Mouse (Mus musculus) midbrain, embryonic 10.5 days (tissue): Measurements from ENCODE around the gene Gpx3. TPM values are rescaled to one million over a fixed set of nuclear protein-coding genes. Genes with fewer than 3 reads are reported as not detected.
"Not testable (repeated sequence)": the region's sequence is repeated elsewhere in the genome, so short reads cannot be mapped to it uniquely, and the experiment has no call there.

ENCODE experiments used
- DNase-seq: peaks from one replicate; pipeline ENCODE4 v3.0.0-alpha.2; 2017; ENCODE audit warnings: low spot score
- H3K27ac ChIP-seq: fragments of 300-500 bp; sonication (generic); replicated peaks from 2 replicates; pipeline ENCODE4 v1.5.1; 2016; ENCODE audit warnings: mild to moderate bottlenecking
- H3K27me3 ChIP-seq: fragments of 300-500 bp; sonication (generic); 2 replicates; pipeline ENCODE4 v1.6.1; 2016; ENCODE audit warnings: low read depth, mild to moderate bottlenecking; ENCODE audit not compliant: poor library complexity, severe bottlenecking
- H3K36me3 ChIP-seq: fragments of 300-500 bp; sonication (generic); 2 replicates; pipeline ENCODE4 v1.6.1; 2016; ENCODE audit warnings: mild to moderate bottlenecking, moderate library complexity
- H3K4me1 ChIP-seq: fragments of 300-500 bp; sonication (generic); 2 replicates; pipeline ENCODE4 v1.6.1; 2016
- H3K4me3 ChIP-seq: fragments of 300-500 bp; sonication (generic); 2 replicates; pipeline ENCODE4 v1.5.1; 2016; ENCODE audit warnings: mild to moderate bottlenecking, moderate library complexity
- H3K9me3 ChIP-seq: fragments of 300-500 bp; sonication (generic); replicated peaks from 2 replicates; pipeline ENCODE4 v1.6.1; 2016; ENCODE audit warnings: mild to moderate bottlenecking
- WGBS: fragments of 180-500 bp; shearing (Covaris S2); methylation state at CpG from one replicate; pipeline ENCODE4 v1.1.7; 2016; 5-methylcytosine and 5-hydroxymethylcytosine counted together
- polyA plus RNA-seq: library from polyadenylated mRNA; unstranded; fragments of >200 nt; fragmentation: Nextera tagmentation; extraction: Ambion mirVana; gene quantifications from 2 replicates; pipeline ENCODE4 v1.2.1, GENCODE M21; 2016

Gpx3 gene
- 68.6 and 72.1 TPM in 2 replicates for polyA plus RNA-seq

DNA sequence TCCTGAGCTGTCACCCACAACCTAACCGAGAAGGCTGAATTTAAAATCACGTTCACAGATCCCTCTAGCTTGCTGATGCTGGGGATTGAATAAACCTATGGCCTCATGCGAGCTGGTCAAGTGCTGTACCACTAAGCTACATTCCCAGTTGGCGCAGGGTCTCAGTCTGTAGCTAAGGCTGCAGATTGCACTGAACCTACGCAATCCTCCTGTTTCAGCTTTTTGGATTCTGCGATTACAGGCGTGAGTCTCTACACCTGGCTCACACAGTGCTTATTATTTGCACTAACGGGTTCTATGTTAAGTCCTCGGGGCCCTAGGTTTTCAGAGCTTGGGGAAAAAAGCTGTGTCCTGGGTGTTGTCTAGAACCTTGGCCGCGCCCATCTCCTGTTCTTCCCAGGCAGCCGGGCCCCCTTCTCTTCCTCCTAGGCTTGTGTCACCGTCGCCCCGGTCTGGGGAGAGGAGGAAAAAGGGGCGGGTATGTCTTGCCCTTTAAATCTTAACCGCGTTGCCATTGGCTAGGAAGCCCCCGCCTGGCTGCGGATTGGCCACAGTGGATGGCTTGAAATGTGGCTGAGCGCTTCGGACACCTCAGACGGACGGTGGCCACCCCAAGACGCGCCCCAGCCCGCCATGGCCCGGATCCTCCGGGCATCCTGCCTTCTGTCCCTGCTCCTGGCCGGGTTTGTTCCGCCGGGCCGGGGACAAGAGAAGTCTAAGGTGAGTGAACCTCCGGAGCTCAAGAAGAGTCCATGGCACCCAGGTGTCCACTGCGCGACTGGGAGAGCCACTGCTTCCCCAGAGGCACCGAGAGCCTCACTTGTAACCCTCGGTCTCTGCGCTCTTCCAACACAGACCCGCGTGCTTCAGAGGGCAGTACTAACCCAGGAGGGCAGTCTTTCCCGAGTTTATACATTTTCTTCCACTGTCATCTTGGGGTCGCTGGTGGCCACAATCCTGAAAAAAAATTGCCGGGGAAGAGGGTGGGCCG lies at the start of gene Gpx3:
Gpx3 (plus strand) TSS at position 121 of the 991 bp plus-strand sequence.
- H3K4me1 ChIP-seq = peaks cover 29% of the 10 kb centered on the region
- DNase-seq = peak; percentile 82
- peaks cover 3% of the 10 kb centered on the region; the same call in 1 of the 2 replicates for H3K36me3 ChIP-seq
- peaks cover 9% of the 10 kb centered on the region for H3K27me3 ChIP-seq
- H3K9me3 ChIP-seq = no peaks in the 10 kb centered on the region
- peak within 1 kb of the TSS; percentile 70 for H3K27ac ChIP-seq
- peak within 1 kb of the TSS; percentile 67 for H3K4me3 ChIP-seq
- WGBS = 19% methylated on average over 43 of the region's 45 CpGs

DNA sequence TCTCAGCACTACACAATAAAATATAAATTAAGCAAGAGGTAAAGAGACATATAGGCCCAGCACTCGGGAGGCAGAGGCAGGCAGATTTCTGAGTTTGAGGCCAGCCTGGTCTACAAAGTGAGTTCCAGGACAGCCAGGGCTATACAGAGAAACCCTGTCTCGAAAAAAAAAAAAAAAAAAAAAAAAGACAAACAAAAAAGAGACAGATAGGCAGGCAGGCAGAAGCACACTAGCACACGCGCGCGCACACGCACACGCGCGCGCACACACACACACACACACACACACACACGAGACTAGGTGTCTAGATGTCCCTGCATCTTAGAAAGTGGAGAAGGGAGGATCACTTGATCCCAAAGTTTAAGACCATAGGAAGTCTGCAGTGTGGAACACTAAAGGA lies 43.4 kb upstream of the Gpx3 start:
- not testable (repeated sequence) for H3K27me3 ChIP-seq, H3K4me3 ChIP-seq
- H3K27ac ChIP-seq = peak overlapping the region; percentile 94; the same call in 1 of the 2 replicates

DNA sequence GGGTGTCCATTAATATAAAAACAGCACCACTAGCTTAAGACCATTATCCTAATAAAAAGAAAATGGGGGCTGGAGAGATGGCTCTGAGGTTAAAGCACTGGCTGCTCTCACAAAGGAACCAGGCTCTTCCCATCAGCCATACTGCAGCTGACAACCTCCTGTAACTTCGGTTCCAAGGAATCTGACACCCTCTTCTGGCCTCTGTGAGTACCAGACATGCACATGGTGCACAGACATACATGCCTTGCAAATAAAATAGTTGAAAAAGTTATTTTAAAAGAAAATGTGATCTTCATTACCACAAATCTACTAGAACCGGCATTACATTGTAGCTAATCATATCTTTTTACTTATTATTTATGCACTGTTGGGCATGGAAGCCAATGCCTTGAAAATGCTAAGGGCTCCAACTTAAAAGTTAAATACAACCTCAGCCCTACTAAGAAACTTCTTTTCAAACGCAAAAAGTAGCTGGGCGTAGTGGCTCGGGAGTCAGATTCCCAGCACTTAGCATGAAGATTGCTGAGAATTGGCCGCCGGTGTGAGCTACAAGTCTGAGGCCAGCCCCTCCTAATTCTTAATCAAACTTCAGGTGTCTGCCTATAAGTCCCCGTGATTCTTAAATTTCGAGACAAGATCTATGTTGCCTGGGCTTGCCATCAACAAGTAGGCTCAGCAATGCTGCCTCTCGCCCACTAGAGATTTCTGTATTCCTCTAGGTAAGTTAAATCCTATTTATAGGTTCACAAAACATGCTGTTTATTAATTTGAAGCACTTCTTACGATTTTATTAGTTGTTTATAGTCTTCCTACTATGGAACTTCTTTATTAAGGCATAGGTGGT lies 42.7 kb upstream of the Gpx3 start:
- Histone ChIP-seq H3K4me3 (peak overlapping the region; percentile 79), H3K4me1 (peaks cover 22% of the 10 kb centered on the region), H3K9me3 (no peaks in the 10 kb centered on the region), H3K27me3 (no peaks in the 10 kb centered on the region), H3K27ac (peak overlapping the region; percentile 94), H3K36me3 (no peaks in the 10 kb centered on the region)
- WGBS = 31% methylated on average over 11 of the region's 11 CpGs
- no peak for DNase-seq

More for the DNA sequence above, 43.4 kb upstream of the Gpx3 start:
- WGBS = 96% methylated on average over 11 of the region's 12 CpGs
- H3K4me1 ChIP-seq = peaks cover 22% of the 10 kb centered on the region
- DNase-seq, H3K36me3 ChIP-seq, H3K9me3 ChIP-seq: not testable (repeated sequence)

DNA sequence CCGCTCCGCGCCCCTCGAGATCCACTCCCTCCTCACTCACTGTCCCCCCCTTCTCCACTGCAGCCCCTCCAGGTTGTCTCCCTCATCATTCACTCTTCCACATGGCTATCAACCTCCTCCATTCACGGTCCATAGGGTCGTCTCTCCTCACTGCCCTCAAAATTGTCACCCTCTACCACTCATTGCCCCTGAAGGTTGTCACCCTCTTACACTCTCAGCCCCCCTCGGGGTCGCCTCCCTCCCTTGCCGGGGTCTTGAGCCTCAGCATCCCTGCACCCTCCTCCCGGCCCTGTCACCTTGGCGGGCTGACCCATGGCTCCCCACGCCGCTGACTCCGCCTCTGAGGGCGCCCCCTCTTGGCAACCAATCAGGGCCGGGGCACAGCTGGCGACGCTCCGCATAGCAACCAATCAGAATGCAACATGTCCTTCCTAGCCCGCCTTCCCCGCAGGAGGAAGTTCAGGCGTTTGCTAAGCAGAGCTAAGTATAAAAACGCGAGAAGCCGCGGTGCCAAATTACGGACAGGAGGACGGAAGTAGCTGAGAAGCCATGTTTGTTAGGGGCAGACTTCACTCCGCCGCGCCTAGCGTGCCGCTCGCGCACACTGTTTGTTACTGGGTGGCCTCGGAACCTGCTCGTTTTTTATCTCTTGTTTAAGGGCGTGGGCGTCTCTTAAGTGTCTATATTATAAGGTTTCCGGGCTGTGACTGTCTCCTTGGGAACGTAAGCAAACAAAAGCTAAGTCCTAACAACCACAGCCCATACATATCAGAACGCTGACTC lies 41.8 kb upstream of the Gpx3 start, which contains the start of gene Lyrm7:
Lyrm7 (minus strand) TSS at position 661 of the 783 bp plus-strand sequence.
- Histone ChIP-seq H3K27me3 (no peaks in the 10 kb centered on the region), H3K36me3 (no peaks in the 10 kb centered on the region), H3K9me3 (no peaks in the 10 kb centered on the region), H3K4me3 (peak within 1 kb of the TSS; percentile 79), H3K4me1 (peaks cover 25% of the 10 kb centered on the region), H3K27ac (peak within 1 kb of the TSS; percentile 94)
- under 1% methylated on average over 42 of the region's 42 CpGs for WGBS
- DNase-seq = peak; percentile 97

DNA sequence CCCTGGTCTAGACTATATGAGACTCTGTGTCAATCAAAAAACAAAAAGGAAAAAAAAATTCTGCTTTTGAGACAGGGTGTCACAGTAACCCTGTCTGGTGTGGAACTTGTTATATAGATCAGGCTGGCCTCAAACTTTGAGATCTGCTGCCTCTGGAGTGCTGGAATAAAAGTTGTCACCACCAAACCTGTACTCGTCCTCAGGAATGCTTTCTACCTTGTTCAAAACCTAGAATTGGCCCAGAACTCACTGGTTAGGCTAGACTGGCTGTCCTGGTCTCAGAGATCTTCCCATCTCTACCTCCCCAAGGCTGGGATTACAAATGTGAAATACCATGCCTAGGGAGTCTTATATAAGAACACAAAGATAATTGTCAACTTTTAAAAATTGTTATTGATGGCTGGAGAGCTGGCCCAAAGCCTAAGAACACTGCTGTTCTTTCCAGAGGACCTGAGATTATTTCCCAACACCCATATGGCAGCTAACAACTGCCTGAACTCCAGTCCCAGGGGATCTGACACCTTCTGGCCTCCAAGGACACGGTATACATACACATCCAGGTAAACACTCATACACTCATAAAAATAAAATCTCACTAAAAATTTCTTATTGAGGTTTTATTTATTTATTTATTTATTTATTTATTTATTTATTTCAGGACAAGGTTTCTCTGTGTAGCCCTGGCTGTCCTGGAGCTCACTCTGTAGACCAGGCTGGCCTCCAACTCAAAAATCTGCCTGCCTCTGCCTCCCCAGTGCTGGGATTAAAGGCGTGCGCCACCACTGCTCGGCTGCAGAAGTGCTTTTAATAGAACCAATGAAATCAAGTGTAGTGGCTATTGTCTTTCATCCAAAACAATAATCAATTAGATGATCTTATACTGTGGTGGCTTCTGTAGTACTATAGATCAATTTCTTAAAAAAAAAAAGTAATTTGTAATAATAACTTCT lies 40.5 kb upstream of the Gpx3 start:
- H3K4me3 ChIP-seq = peak overlapping the region; percentile 79; the same call in 1 of the 2 replicates

DNA sequence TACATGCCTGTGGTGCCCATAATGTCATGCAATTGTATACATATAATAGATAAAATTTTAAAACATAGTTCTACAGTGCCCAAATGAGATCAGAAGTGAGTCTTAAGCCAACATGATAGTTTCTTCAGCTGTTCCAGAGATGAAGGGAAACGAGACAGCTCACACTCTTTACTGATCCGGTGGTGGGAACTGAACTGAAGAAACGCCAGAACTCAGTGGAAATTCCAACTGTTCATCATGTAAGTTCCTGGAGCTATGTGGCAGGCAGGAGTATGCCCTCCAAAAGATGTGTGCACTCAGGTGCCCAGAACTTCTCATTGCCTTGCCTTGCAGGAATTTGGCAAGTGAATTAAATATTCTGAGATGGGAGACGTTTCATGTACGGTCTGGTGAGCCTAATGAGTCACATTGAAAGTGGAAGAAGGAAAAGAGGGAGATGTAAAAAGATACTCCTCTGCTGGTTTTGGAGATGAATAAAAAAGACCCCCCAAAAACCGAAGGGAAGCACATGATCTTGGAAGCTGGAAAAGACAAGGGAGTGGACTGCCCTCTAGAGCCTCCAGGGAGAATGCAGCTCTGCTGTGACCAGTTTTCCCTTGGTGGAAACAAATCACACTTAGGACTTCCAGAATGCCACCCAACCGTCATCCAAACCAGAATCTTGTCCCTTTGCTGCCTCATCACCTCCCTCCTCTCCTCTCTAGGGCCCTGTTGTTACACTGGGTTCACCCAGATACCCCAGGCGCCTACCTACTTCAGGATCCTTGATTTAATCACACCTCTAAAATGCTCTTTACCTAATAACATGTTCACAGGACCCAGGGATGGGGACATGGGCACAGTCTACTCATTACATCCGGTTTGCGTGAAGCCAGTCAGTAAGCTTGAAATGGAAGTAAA lies 39.4 kb upstream of the Gpx3 start:
- Histone ChIP-seq H3K36me3 (peaks cover 1% of the 10 kb centered on the region; the same call in 1 of the 2 replicates), H3K4me1 (peaks cover 41% of the 10 kb centered on the region), H3K27ac (no peak overlapping the region; the same call in 1 of the 2 replicates), H3K4me3 (no peak overlapping the region), H3K27me3 (no peaks in the 10 kb centered on the region), H3K9me3 (no peaks in the 10 kb centered on the region)
- 50% methylated on average over 10 of the region's 10 CpGs for WGBS
- DNase-seq = peak; percentile 54

More for the DNA sequence above, 40.5 kb upstream of the Gpx3 start:
- Histone ChIP-seq H3K27ac (peak overlapping the region; percentile 94), H3K4me1 (peaks cover 33% of the 10 kb centered on the region), H3K36me3 (no peaks in the 10 kb centered on the region), H3K9me3 (no peaks in the 10 kb centered on the region), H3K27me3 (no peaks in the 10 kb centered on the region)
- 93% methylated on average over 5 of the region's 5 CpGs for WGBS
- DNase-seq = no peak

DNA sequence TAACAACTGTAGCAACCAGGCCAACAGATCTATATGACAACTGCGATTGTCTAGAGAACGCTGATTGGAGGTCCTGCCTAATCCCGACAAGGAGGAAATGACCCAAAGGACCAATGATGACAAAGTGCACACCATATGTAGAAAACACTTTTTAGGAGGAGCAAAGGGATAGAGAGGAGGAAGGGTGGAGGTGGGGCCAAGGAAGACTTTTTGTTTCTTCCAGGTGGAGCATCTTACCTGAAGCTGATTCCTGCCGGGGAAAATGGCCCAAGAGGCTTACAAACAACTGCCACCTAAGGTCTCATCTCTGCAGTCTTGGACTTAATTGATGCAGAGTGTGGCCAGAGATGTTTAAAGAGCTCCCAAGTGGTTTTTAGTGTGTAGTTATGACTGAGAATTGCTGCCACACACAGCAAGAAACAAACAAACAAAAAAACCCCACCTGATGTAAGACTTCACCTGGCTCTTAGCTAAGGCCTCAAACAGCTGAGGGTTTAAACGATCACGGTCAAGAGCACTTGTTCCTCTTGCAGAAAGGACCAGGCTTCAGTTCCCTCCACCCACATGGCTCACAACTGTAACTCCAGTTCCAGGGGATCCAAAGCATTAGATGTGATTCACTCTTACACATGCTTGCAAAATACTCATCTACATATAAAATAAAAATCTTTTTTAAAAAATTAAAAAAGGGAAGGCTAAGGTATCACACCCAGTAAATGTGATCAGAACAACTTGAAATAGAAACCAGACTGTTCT lies 36.7 kb upstream of the Gpx3 start:
- H3K27me3 ChIP-seq = no peaks in the 10 kb centered on the region
- no peak for DNase-seq
- peak overlapping the region; percentile 99 for H3K27ac ChIP-seq
- peaks cover 43% of the 10 kb centered on the region for H3K4me1 ChIP-seq
- WGBS = 79% methylated on average over 6 of the region's 6 CpGs
- peak overlapping the region; percentile 96 for H3K4me3 ChIP-seq
- no peaks in the 10 kb centered on the region for H3K9me3 ChIP-seq
- peaks cover 26% of the 10 kb centered on the region for H3K36me3 ChIP-seq

DNA sequence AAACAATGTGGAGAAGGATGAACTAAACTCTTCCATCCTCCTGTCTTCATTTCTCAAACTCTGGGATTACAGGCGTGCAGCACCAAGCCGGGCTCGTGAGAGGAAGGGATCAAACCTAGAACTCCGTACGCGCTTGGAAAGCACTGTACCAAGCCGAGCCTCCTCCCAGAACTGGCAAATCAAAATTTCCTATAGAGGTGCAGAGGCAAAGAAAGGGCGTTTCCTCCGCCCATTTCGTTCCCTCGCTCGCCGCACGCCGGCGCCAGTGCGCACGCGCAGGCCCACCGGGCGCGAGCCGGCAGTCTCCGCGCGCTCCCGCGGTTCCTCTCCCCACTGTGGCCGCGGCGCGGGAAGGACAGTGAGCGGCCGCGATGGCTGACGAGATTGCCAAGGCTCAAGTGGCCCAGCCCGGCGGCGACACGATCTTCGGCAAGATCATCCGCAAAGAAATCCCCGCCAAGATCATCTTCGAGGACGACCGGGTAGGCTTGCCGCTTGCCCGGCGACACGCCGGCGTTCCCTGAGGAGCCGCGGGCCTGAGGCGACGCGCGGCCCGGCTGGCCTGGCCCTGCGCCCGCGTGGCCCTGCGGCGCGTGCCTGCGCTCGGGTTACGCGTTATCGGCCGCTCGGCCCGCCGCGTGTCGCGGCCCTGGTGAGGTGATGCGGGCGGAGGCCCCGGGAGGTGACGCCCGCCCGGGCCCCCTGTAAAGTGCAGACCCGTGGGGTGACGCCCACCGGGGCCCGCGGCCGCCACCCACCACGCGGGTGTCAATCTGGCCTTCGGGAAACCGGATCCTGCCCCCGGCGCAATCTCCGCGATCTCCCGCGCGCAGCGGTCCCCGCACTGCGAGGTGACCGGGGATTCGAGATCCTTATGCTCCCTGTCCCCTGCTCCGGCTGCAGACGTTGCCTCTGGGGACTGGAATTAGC lies 35.9 kb upstream of the Gpx3 start, which contains the start of gene Hint1:
Hint1 (plus strand) TSS at position 265 of the 930 bp plus-strand sequence.
- H3K27me3 ChIP-seq = no peaks in the 10 kb centered on the region
- peak; percentile 92 for DNase-seq
- H3K27ac ChIP-seq = peak within 1 kb of the TSS; percentile 99
- H3K4me3 ChIP-seq = peak within 1 kb of the TSS; percentile 96
- peaks cover 35% of the 10 kb centered on the region for H3K36me3 ChIP-seq
- H3K9me3 ChIP-seq = no peaks in the 10 kb centered on the region
- WGBS = under 1% methylated on average over 103 of the region's 107 CpGs
- peaks cover 37% of the 10 kb centered on the region for H3K4me1 ChIP-seq

DNA sequence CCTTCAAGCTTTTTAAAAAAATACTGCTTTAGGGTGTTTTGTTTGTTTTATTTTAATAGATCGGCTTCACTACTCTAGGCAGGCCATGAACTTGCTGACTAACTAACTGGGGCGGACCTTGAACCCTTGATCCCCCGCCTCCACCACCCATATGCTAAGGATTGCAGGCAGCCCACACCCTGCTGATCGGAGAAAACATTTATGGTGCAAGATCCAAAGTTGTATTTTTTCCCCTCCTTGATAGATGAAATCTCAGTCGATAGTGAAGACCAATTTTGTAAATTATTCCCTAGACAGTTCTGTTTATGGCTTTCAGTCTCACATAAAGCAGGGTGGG lies 35.2 kb upstream of the Gpx3 start:
- H3K4me1 ChIP-seq = peaks cover 35% of the 10 kb centered on the region
- peaks cover 41% of the 10 kb centered on the region for H3K36me3 ChIP-seq
- DNase-seq = no peak
- peak overlapping the region; percentile 99 for H3K27ac ChIP-seq
- WGBS = 8% methylated on average over 5 of the region's 5 CpGs
- no peaks in the 10 kb centered on the region for H3K27me3 ChIP-seq
- peak overlapping the region; percentile 96 for H3K4me3 ChIP-seq
- no peaks in the 10 kb centered on the region for H3K9me3 ChIP-seq
